Mouse (Mus musculus): ENCODE results near the gene Pitpnm2.

DNA sequence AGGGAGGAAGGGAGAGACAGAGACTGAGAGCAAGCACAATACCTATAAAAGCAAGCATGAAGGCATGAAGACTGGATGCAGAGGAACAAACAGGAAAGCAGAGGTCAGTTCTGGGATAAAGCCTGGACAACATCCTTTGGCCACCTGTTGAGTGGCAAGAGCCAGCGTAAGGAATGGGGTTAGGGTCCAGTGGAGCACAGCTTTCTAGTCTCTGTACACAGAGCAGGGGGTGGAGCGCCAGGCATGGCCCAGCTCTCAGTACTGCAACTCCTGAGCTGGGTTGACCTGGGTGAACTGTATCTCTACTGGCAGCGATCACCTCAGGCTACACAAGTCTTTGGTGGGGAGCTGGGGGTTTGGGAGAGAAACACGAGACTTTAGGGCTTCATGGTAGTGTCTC lies 77.3 kb downstream of the Pitpnm2 start:
- no peak for TF ChIP-seq CTCF (IDR thresholded peaks at IDR 0.05; ENCODE audit: low read depth, low read length)
- TF ChIP-seq POLR2A (IDR thresholded peaks at IDR 0.05; ENCODE audit: extremely low read depth, insufficient read depth, low read length) = no peak
